Mouse (Mus musculus): ENCODE results near the gene Trip10. TPM values are rescaled to one million over a fixed set of nuclear protein-coding genes. Genes with fewer than 3 reads are reported as not detected.

Gene Trip10
- polyA plus RNA-seq, 1 experiment from 2014 or later: 38.1 TPM

- H3K4me1 ChIP-seq: no peaks in the 10 kb centered on the region
- 96% methylated on average over 22 of the region's 22 CpGs for WGBS
- no peaks in the 10 kb centered on the region for H3K27me3 ChIP-seq
- H3K4me2 ChIP-seq: no peak overlapping the region
- H3K36me3 ChIP-seq: peaks cover 91% of the 10 kb centered on the region
- H3K27ac ChIP-seq: no peak overlapping the region
- H3K9me3 ChIP-seq: no peaks in the 10 kb centered on the region
- ATAC-seq (ENCODE audit: insufficient number of reproducible peaks, insufficient read depth, low FRiP score, low TSS enrichment, low read depth): no peak
- H3K4me3 ChIP-seq: no peak overlapping the region
- no peak overlapping the region for H3K9ac ChIP-seq
These were observed 7.7 kb downstream of the Trip10 start for GRCm38 (mm10) chr17:57256921-57257485.

- H3K9me3 ChIP-seq: no peaks in the 10 kb centered on the region
- peaks cover 98% of the 10 kb centered on the region for H3K36me3 ChIP-seq
- no peak overlapping the region for H3K27ac ChIP-seq
- ATAC-seq (ENCODE audit: insufficient number of reproducible peaks, insufficient read depth, low FRiP score, low TSS enrichment, low read depth): no peak
- H3K27me3 ChIP-seq: no peaks in the 10 kb centered on the region
- H3K4me1 ChIP-seq: no peaks in the 10 kb centered on the region
- no peak overlapping the region for H3K4me2 ChIP-seq
- no peak overlapping the region for H3K4me3 ChIP-seq
- H3K9ac ChIP-seq: no peak overlapping the region
- 90% methylated on average over 3 of the region's 3 CpGs for WGBS
These were observed 8.9 kb downstream of the Trip10 start for GRCm38 (mm10) chr17:57258191-57258590.

GRCm38 (mm10) chr17:57259742-57260141, 10.5 kb downstream of the Trip10 start:
- Histone ChIP-seq H3K4me2 (no peak overlapping the region), H3K27me3 (no peaks in the 10 kb centered on the region), H3K9me3 (no peaks in the 10 kb centered on the region), H3K27ac (no peak overlapping the region), H3K36me3 (peaks cover 96% of the 10 kb centered on the region), H3K4me3 (no peak overlapping the region), H3K9ac (no peak overlapping the region), H3K4me1 (0 out of 2 replicates have a peak, but pooled peaks cover under 1% of the 10 kb centered on the region)
- WGBS: 90% methylated on average over 8 of the region's 8 CpGs
- no peak for ATAC-seq (ENCODE audit: insufficient number of reproducible peaks, insufficient read depth, low FRiP score, low TSS enrichment, low read depth)

GRCm38 (mm10) chr17:57260351-57260750, 11.1 kb downstream of the Trip10 start:
- no peak overlapping the region for H3K27ac ChIP-seq
- no peaks in the 10 kb centered on the region for H3K27me3 ChIP-seq
- 0 out of 2 replicates have a peak, but pooled peaks cover 4% of the 10 kb centered on the region for H3K4me1 ChIP-seq
- 90% methylated on average over 9 of the region's 9 CpGs for WGBS
- no peak overlapping the region for H3K4me2 ChIP-seq
- no peak overlapping the region for H3K4me3 ChIP-seq
- no peaks in the 10 kb centered on the region for H3K9me3 ChIP-seq
- no peak overlapping the region for H3K9ac ChIP-seq
- H3K36me3 ChIP-seq: peaks cover 90% of the 10 kb centered on the region
- no peak for ATAC-seq (ENCODE audit: insufficient number of reproducible peaks, insufficient read depth, low FRiP score, low TSS enrichment, low read depth)

DNA sequence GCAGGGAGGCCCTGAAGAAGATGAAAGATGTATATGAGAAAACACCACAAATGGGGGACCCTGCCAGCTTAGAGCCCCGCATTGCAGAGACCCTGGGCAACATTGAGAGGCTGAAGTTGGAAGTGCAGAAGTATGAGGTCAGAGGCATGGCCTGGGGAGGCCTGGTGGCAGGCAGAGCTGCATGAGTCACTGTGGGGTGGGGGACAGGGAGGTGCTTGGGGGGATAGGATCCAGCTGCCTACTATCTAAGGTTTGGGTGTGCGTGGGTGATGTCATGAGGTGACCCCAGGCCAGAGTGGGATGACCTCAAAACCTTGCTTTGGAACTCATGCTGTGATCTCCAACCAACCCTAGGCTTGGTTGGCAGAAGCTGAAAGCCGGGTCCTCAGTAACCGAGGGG, 12.0 kb downstream of the Trip10 start:
- ATAC-seq (ENCODE audit: insufficient number of reproducible peaks, insufficient read depth, low FRiP score, low TSS enrichment, low read depth): no peak
- Histone ChIP-seq H3K4me2 (no peak overlapping the region), H3K27ac (no peak overlapping the region), H3K9ac (no peak overlapping the region), H3K36me3 (peaks cover 80% of the 10 kb centered on the region), H3K4me3 (no peak overlapping the region), H3K27me3 (no peaks in the 10 kb centered on the region), H3K4me1 (0 out of 2 replicates have a peak, but pooled peaks cover 7% of the 10 kb centered on the region), H3K9me3 (no peaks in the 10 kb centered on the region)
- WGBS: 94% methylated on average over 4 of the region's 4 CpGs

DNA sequence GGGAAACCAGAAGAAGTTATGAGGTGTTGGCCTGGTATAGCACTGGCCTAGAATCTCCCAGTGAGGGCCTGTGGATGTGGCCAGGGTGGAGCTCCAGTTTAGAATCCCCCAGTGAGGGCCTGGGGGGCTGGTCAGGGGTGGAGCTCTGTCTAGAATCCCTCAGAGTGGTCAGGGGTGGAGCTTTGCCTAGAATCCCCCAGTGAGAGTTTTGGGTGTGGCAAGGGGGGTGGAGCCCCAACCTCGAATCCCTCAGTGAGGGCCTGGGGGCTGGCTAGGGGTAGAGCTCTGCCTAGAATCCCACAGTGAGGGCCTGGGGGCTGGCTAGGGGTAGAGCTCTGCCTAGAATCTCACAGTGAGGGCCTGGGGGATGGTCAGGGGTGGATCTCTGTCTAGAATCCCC, 12.5 kb downstream of the Trip10 start:
- Histone ChIP-seq H3K9me3 (no peaks in the 10 kb centered on the region), H3K9ac (no peak overlapping the region), H3K4me3 (no peak overlapping the region), H3K27me3 (no peaks in the 10 kb centered on the region), H3K4me1 (0 out of 2 replicates have a peak, but pooled peaks cover 7% of the 10 kb centered on the region), H3K36me3 (peaks cover 75% of the 10 kb centered on the region), H3K27ac (no peak overlapping the region), H3K4me2 (no peak overlapping the region)
- WGBS: 35% methylated on average over 1 of the region's 1 CpGs
- no peak for ATAC-seq (ENCODE audit: insufficient number of reproducible peaks, insufficient read depth, low FRiP score, low TSS enrichment, low read depth)

DNA sequence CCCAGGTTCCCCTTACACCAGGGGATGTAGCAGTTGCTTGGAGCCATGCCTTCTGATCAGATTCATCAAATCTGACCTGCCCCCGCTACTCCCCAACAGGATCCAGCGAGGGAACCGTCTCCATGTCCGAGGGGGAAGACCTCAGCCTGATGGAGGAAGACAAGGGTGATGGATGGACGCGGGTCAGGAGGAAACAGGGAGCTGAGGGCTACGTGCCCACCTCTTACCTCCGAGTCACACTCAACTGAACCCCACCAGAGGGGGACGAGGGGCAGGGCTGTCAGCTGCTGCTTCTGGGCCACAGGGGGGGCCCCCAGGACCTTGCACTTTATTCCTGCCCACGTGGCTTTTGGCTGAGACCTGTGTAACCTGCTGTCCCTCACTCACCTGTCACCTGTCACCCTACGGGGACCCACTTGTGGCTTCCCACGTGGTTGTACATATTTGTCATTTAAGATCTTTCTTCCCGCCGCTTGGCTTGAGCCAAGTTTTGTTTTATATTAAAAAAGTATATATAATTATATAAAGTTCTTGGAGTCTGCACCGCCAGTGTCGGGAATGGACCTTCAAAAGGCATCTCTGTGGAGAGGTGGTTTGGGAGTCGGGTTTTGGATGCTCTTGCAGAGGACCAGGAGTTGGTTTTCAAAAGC, 13.8 kb downstream of the Trip10 start:
- H3K4me3 ChIP-seq: no peak overlapping the region
- H3K4me2 ChIP-seq: no peak overlapping the region
- no peak overlapping the region for H3K27ac ChIP-seq
- H3K9ac ChIP-seq: no peak overlapping the region
- no peaks in the 10 kb centered on the region for H3K9me3 ChIP-seq
- 90% methylated on average over 17 of the region's 17 CpGs for WGBS
- H3K36me3 ChIP-seq: peaks cover 65% of the 10 kb centered on the region
- ATAC-seq (ENCODE audit: insufficient number of reproducible peaks, insufficient read depth, low FRiP score, low TSS enrichment, low read depth): no peak
- no peaks in the 10 kb centered on the region for H3K27me3 ChIP-seq
- 0 out of 2 replicates have a peak, but pooled peaks cover 7% of the 10 kb centered on the region for H3K4me1 ChIP-seq

DNA sequence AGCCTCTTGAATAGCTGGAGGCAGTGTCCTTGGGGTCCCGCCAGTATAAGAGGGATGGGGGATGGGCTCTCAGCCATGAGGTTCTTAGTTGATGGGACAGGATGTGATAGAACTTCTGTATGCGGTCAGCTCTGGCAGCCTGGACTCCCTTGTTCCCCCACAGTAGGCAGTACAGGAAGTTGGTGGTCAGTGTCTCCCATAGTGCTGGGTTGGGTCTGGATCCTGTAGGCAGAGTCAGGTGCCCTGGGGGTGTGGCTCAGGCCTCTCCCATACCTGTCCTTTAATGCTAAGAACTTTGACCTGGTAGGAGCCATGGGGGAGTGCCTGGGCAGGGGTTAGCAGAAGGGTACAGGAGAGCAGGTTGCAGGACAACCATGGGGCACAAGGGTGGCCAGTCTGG, 14.9 kb downstream of the Trip10 start:
- 0 out of 2 replicates have a peak, but pooled peaks cover 7% of the 10 kb centered on the region for H3K4me1 ChIP-seq
- H3K27ac ChIP-seq: no peak overlapping the region
- H3K9ac ChIP-seq: no peak overlapping the region
- H3K36me3 ChIP-seq: peaks cover 53% of the 10 kb centered on the region
- H3K4me2 ChIP-seq: no peak overlapping the region
- no peak overlapping the region for H3K4me3 ChIP-seq
- no peak for ATAC-seq (ENCODE audit: insufficient number of reproducible peaks, insufficient read depth, low FRiP score, low TSS enrichment, low read depth)
- 86% methylated on average over 2 of the region's 2 CpGs for WGBS
- H3K9me3 ChIP-seq: no peaks in the 10 kb centered on the region
- H3K27me3 ChIP-seq: no peaks in the 10 kb centered on the region

DNA sequence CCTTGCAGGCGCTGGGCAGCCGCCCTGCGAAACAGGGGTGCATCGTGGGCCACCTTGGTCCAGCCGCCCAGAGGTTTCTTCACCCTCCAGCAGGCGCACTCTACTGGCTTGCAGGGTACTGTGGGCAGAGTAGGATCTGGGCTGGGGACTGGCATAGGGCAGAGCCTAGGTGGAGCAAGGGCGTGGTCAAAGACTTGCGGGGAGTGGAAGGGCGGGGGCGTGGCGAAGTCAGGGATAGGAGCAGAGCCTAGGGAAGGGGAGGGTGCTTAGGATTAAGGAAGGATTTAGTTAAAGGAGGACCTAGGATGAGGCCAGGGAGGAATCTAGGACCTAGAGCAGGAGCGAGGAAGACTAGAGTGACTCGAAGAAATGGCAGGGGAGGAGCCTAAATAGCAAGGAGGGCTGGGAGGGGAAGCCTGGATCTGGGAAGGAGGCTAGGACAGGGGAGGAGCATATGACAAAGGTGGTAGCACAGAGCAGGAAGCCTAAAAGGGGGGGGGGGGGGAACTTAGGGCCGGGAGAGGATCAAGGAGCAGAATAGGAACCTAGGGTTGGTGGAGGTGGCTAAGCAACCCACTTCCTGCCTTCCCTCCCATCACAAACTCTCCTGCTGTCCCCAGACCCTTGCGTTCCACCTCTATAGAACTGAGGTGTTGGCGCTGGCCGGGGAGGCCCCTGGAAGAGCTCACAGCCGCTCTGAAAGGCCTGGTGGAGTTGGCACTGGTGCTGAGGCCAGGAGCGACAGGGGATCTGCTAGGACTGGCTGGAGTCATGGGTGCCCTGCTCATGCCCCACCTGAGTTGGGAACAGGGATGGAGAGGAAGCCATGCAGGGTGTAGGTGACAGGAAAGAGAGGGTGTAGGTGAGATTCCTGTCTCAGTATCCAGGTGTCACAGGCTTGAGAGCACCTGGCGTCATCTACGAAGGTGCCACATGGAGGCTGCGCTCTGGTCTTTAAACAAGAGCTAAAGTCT, 16.0 kb downstream of the Trip10 start:
- peak overlapping the region; percentile 45 for H3K4me2 ChIP-seq
- H3K4me1 ChIP-seq: 0 out of 2 replicates have a peak, but pooled peaks cover 7% of the 10 kb centered on the region
- H3K9ac ChIP-seq: peak overlapping the region; percentile 57
- no peaks in the 10 kb centered on the region for H3K27me3 ChIP-seq
- peaks cover 43% of the 10 kb centered on the region for H3K36me3 ChIP-seq
- peak; percentile 34; the same call in 1 of the 2 replicates for ATAC-seq (ENCODE audit: insufficient number of reproducible peaks, insufficient read depth, low FRiP score, low TSS enrichment, low read depth)
- WGBS: 31% methylated on average over 21 of the region's 22 CpGs
- peak overlapping the region; percentile 20 for H3K4me3 ChIP-seq
- no peak overlapping the region for H3K27ac ChIP-seq
- H3K9me3 ChIP-seq: no peaks in the 10 kb centered on the region

DNA sequence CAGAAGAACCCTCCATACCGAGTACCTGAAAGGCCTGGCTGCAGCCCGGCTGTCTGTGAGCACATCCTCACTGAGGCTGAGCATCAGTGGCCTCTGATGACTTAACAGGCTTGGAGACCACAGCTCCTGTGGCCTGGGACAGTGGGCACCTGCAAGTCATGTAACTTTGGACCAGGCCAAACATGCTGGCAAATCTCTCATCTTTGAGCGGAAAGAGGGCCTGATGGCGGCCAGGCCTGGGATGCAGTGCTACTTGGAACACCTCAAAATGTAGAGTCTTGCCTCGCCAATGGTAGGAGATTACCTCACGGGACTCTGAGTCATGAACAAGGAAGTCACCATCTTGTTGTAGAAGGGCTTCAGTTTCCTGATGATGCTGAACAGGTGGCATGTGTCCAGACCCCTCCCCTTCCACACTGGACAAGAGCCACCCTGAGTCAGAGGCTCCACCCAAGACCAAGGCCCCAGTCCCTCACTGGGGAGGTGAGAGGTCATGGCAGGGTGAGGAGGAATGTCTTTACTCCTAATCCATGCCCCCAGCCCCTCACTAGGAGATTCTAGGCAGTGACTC, 18.4 kb downstream of the Trip10 start:
- Histone ChIP-seq H3K4me1 (0 out of 2 replicates have a peak, but pooled peaks cover 12% of the 10 kb centered on the region), H3K4me3 (no peak overlapping the region), H3K36me3 (peaks cover 19% of the 10 kb centered on the region), H3K4me2 (no peak overlapping the region), H3K9me3 (no peaks in the 10 kb centered on the region), H3K9ac (no peak overlapping the region), H3K27me3 (0 out of 2 replicates have a peak, but pooled peaks cover 4% of the 10 kb centered on the region), H3K27ac (no peak overlapping the region)
- no peak for ATAC-seq (ENCODE audit: insufficient number of reproducible peaks, insufficient read depth, low FRiP score, low TSS enrichment, low read depth)
- WGBS: 88% methylated on average over 6 of the region's 6 CpGs

DNA sequence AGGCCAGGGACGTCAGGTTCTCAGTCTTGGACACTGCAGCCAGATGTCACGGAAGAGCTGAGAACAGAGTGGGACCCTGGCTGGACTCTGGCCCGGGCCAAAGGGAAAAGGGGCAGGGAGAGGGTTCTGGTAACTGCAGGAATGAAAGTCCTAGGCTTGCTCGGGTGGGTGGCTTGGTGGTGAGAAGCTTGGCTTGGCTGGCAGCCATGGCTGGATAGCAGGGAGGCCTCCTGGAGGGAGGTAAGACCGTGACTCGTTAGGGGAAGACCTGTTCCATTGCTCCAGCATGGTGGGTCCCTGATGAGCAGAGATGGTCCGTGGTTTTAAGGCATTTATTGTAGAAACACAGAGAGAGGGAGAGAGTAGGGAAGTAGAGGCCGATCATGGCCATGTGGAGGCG, 22.0 kb downstream of the Trip10 start:
- Histone ChIP-seq H3K4me2 (no peak overlapping the region), H3K4me3 (no peak overlapping the region), H3K36me3 (no peaks in the 10 kb centered on the region), H3K9me3 (no peaks in the 10 kb centered on the region), H3K27me3 (peaks cover 31% of the 10 kb centered on the region), H3K4me1 (peaks cover 11% of the 10 kb centered on the region), H3K9ac (peak overlapping the region; percentile 17; the same call in 1 of the 2 replicates), H3K27ac (no peak overlapping the region)
- no peak for ATAC-seq (ENCODE audit: insufficient number of reproducible peaks, insufficient read depth, low FRiP score, low TSS enrichment, low read depth)
- WGBS: 60% methylated on average over 9 of the region's 9 CpGs
